Mouse (Mus musculus): ENCODE measurements at regions not wholly inside any gene's neighbourhood (a gene's known extent, or its start where the extent isn't known, plus 50 kb on each side); places are given as distances from the start of the nearest gene placed in this dataset.

- Histone ChIP-seq H3K27me3 (ENCODE audit: control insufficient read depth, insufficient read depth, low read depth, low read length) (no peaks in the 10 kb centered on the region), H3K9me3 (replicated peaks; ENCODE audit: control insufficient read depth, low read length) (no peaks in the 10 kb centered on the region), H3K4me2 (ENCODE audit: low read depth, low read length) (no peak overlapping the region), H3K27ac (ENCODE audit: low read length) (no peak overlapping the region), H3K36me3 (ENCODE audit: control insufficient read depth, insufficient read depth) (no peaks in the 10 kb centered on the region), H3K4me1 (ENCODE audit: control insufficient read depth, low read depth, low read length) (no peaks in the 10 kb centered on the region), H3K9ac (ENCODE audit: low read depth, low read length) (no peak overlapping the region), H3K4me3 (ENCODE audit: low read depth, low read length) (no peak overlapping the region)
- WGBS (ENCODE audit: insufficient replicate concordance) = 33% methylated on average over 1 of the region's 1 CpGs
- no peak for ATAC-seq (ENCODE audit: low read depth)
These were observed 56.2 kb downstream of the Rpl36a-ps1 start for GRCm38 (mm10) chr14:98937933-98938332.

- Histone ChIP-seq H3K9ac (ENCODE audit: low read depth, low read length) (no peak overlapping the region), H3K9me3 (replicated peaks; ENCODE audit: control insufficient read depth, low read length) (no peaks in the 10 kb centered on the region), H3K36me3 (ENCODE audit: control insufficient read depth, insufficient read depth) (no peaks in the 10 kb centered on the region), H3K4me3 (ENCODE audit: low read depth, low read length) (no peak overlapping the region), H3K27ac (ENCODE audit: low read length) (no peak overlapping the region), H3K27me3 (ENCODE audit: control insufficient read depth, insufficient read depth, low read depth, low read length) (no peaks in the 10 kb centered on the region), H3K4me2 (ENCODE audit: low read depth, low read length) (no peak overlapping the region), H3K4me1 (ENCODE audit: control insufficient read depth, low read depth, low read length) (no peaks in the 10 kb centered on the region)
- no peak for ATAC-seq (ENCODE audit: low read depth)
- 49% methylated on average over 2 of the region's 2 CpGs for WGBS (ENCODE audit: insufficient replicate concordance)
These were observed 56.7 kb downstream of the Rpl36a-ps1 start for GRCm38 (mm10) chr14:98937373-98937772.

- Histone ChIP-seq H3K4me3 (ENCODE audit: low read depth, low read length) (no peak overlapping the region), H3K9ac (ENCODE audit: low read depth, low read length) (no peak overlapping the region), H3K4me1 (ENCODE audit: control insufficient read depth, low read depth, low read length) (no peaks in the 10 kb centered on the region), H3K27me3 (ENCODE audit: control insufficient read depth, insufficient read depth, low read depth, low read length) (no peaks in the 10 kb centered on the region), H3K9me3 (replicated peaks; ENCODE audit: control insufficient read depth, low read length) (no peaks in the 10 kb centered on the region), H3K27ac (ENCODE audit: low read length) (no peak overlapping the region), H3K4me2 (ENCODE audit: low read depth, low read length) (no peak overlapping the region), H3K36me3 (ENCODE audit: control insufficient read depth, insufficient read depth) (no peaks in the 10 kb centered on the region)
- 21% methylated on average over 3 of the region's 3 CpGs for WGBS (ENCODE audit: insufficient replicate concordance)
- no peak for ATAC-seq (ENCODE audit: low read depth)
These were observed 60.7 kb downstream of the Rpl36a-ps1 start for GRCm38 (mm10) chr14:98933371-98933916.

- Histone ChIP-seq H3K9me3 (replicated peaks; ENCODE audit: control insufficient read depth, low read length) (no peaks in the 10 kb centered on the region), H3K4me1 (ENCODE audit: control insufficient read depth, low read depth, low read length) (no peaks in the 10 kb centered on the region)
- no peak for ATAC-seq (ENCODE audit: low read depth)
These were observed 64.8 kb downstream of the Rpl36a-ps1 start for GRCm38 (mm10) chr14:98929276-98929675.

GRCm38 (mm10) chr14:98908234-98908633 is 85.9 kb downstream of the Rpl36a-ps1 start:
- H3K4me2 ChIP-seq (ENCODE audit: low read depth, low read length) = no peak overlapping the region
- no peak overlapping the region for H3K9ac ChIP-seq (ENCODE audit: low read depth, low read length)
- ATAC-seq (ENCODE audit: low read depth) = no peak
- H3K27me3 ChIP-seq (ENCODE audit: control insufficient read depth, insufficient read depth, low read depth, low read length) = no peaks in the 10 kb centered on the region
- no peaks in the 10 kb centered on the region for H3K9me3 ChIP-seq (replicated peaks; ENCODE audit: control insufficient read depth, low read length)
- no peaks in the 10 kb centered on the region for H3K36me3 ChIP-seq (ENCODE audit: control insufficient read depth, insufficient read depth)
- H3K27ac ChIP-seq (ENCODE audit: low read length) = no peak overlapping the region
- H3K4me3 ChIP-seq (ENCODE audit: low read depth, low read length) = no peak overlapping the region
- no peaks in the 10 kb centered on the region for H3K4me1 ChIP-seq (ENCODE audit: control insufficient read depth, low read depth, low read length)
- WGBS (ENCODE audit: insufficient replicate concordance) = 63% methylated on average over 5 of the region's 5 CpGs

More at GRCm38 (mm10) chr14:98929276-98929675, 64.8 kb downstream of the Rpl36a-ps1 start:
- Histone ChIP-seq H3K27me3 (ENCODE audit: control insufficient read depth, insufficient read depth, low read depth, low read length) (no peaks in the 10 kb centered on the region), H3K4me2 (ENCODE audit: low read depth, low read length) (no peak overlapping the region), H3K9ac (ENCODE audit: low read depth, low read length) (no peak overlapping the region), H3K4me3 (ENCODE audit: low read depth, low read length) (no peak overlapping the region), H3K36me3 (ENCODE audit: control insufficient read depth, insufficient read depth) (no peaks in the 10 kb centered on the region), H3K27ac (ENCODE audit: low read length) (no peak overlapping the region)
- WGBS (ENCODE audit: insufficient replicate concordance) = 56% methylated on average over 2 of the region's 2 CpGs

DNA sequence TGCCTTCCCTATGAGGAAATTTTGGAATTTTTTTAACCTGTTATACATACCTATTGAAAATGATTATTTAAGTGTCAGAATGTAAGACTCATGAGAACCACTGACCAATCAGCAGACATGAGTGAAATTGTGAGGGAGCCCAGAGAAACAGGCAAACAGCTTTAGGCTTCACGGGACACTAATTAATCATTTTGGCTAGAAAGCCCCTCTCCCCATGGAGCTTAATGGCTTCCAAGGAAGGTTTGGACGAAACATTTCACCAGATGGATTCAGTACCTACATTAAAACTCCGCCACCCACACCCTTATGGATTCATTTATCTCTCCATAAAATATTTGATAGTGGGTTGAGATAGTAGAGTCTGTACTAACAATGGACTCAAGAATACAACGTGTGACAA is 95.2 kb downstream of the Rpl36a-ps1 start:
- 66% methylated on average over 4 of the region's 4 CpGs for WGBS (ENCODE audit: insufficient replicate concordance)
- H3K9me3 ChIP-seq (replicated peaks; ENCODE audit: control insufficient read depth, low read length) = no peaks in the 10 kb centered on the region
- H3K27me3 ChIP-seq (ENCODE audit: control insufficient read depth, insufficient read depth, low read depth, low read length) = no peaks in the 10 kb centered on the region
- H3K9ac ChIP-seq (ENCODE audit: low read depth, low read length) = no peak overlapping the region
- H3K4me1 ChIP-seq (ENCODE audit: control insufficient read depth, low read depth, low read length) = no peaks in the 10 kb centered on the region
- H3K4me2 ChIP-seq (ENCODE audit: low read depth, low read length) = no peak overlapping the region
- no peak overlapping the region for H3K27ac ChIP-seq (ENCODE audit: low read length)
- H3K4me3 ChIP-seq (ENCODE audit: low read depth, low read length) = no peak overlapping the region
- H3K36me3 ChIP-seq (ENCODE audit: control insufficient read depth, insufficient read depth) = no peaks in the 10 kb centered on the region
- no peak for ATAC-seq (ENCODE audit: low read depth)

DNA sequence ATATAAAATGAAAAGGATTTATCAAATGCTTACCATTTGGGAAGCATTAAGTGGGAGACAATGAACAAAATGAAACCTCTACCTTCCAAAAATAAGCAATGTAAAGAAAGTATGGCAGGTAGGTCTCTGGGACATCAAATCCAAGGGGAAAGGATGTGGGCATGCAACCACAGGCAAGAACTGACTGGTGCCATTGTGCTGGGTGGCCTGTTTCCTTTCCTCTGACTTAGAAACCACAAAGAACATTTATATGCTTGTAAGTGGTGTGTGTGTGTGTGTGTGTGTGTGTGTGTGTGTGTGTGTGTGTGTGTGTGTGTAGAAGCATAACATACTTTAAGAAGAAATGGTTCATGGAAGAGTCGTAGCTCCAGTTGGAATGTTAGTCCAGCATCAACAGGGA is 96.7 kb downstream of the Rpl36a-ps1 start:
- WGBS (ENCODE audit: insufficient replicate concordance) = 80% methylated on average over 1 of the region's 1 CpGs
- H3K9ac ChIP-seq (ENCODE audit: low read depth, low read length) = no peak overlapping the region
- H3K9me3 ChIP-seq (replicated peaks; ENCODE audit: control insufficient read depth, low read length) = no peaks in the 10 kb centered on the region
- no peaks in the 10 kb centered on the region for H3K27me3 ChIP-seq (ENCODE audit: control insufficient read depth, insufficient read depth, low read depth, low read length)
- H3K36me3 ChIP-seq (ENCODE audit: control insufficient read depth, insufficient read depth) = no peaks in the 10 kb centered on the region
- no peak overlapping the region for H3K4me2 ChIP-seq (ENCODE audit: low read depth, low read length)
- no peak overlapping the region for H3K4me3 ChIP-seq (ENCODE audit: low read depth, low read length)
- H3K4me1 ChIP-seq (ENCODE audit: control insufficient read depth, low read depth, low read length) = no peaks in the 10 kb centered on the region
- H3K27ac ChIP-seq (ENCODE audit: low read length) = no peak overlapping the region
- no peak for ATAC-seq (ENCODE audit: low read depth)

GRCm38 (mm10) chr14:98895933-98896332 is 98.2 kb downstream of the Rpl36a-ps1 start:
- Histone ChIP-seq H3K4me2 (ENCODE audit: low read depth, low read length) (no peak overlapping the region), H3K4me1 (ENCODE audit: control insufficient read depth, low read depth, low read length) (no peaks in the 10 kb centered on the region), H3K27me3 (ENCODE audit: control insufficient read depth, insufficient read depth, low read depth, low read length) (no peaks in the 10 kb centered on the region), H3K27ac (ENCODE audit: low read length) (no peak overlapping the region), H3K4me3 (ENCODE audit: low read depth, low read length) (no peak overlapping the region), H3K9ac (ENCODE audit: low read depth, low read length) (no peak overlapping the region), H3K36me3 (ENCODE audit: control insufficient read depth, insufficient read depth) (no peaks in the 10 kb centered on the region), H3K9me3 (replicated peaks; ENCODE audit: control insufficient read depth, low read length) (no peaks in the 10 kb centered on the region)
- no peak for ATAC-seq (ENCODE audit: low read depth)
- WGBS (ENCODE audit: insufficient replicate concordance) = 51% methylated on average over 1 of the region's 1 CpGs

DNA sequence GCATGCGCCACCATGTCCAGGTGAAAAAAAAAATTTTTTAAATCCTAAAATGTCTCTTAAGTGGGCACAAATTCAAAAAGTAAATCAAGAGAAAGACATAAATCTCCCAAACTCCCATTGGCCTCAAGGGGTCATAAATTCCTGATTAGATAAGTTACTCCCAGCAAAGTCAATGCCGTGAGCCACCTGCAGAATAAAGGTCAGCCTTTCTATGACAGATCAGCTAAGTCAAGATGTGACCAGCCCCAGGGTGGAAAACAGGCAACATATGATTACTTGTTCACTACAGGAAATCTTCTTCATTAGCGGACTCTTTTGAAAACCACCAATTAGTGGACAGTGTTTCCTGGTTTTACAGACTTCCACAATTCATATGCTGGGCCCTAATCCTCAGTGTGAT is 101.4 kb downstream of the Rpl36a-ps1 start:
- Histone ChIP-seq H3K4me1 (ENCODE audit: control insufficient read depth, low read depth, low read length) (no peaks in the 10 kb centered on the region), H3K4me2 (ENCODE audit: low read depth, low read length) (no peak overlapping the region), H3K4me3 (ENCODE audit: low read depth, low read length) (no peak overlapping the region), H3K36me3 (ENCODE audit: control insufficient read depth, insufficient read depth) (no peaks in the 10 kb centered on the region), H3K9me3 (replicated peaks; ENCODE audit: control insufficient read depth, low read length) (no peaks in the 10 kb centered on the region), H3K9ac (ENCODE audit: low read depth, low read length) (no peak overlapping the region), H3K27ac (ENCODE audit: low read length) (no peak overlapping the region), H3K27me3 (ENCODE audit: control insufficient read depth, insufficient read depth, low read depth, low read length) (no peaks in the 10 kb centered on the region)
- 63% methylated on average over 3 of the region's 3 CpGs for WGBS (ENCODE audit: insufficient replicate concordance)
- ATAC-seq (ENCODE audit: low read depth) = no peak
